Mouse (Mus musculus) erythroblast, embryonic 14.5 days (primary cell): ENCODE data around the gene Fastk.

Source experiments
- GATA1 ChIP-seq: IDR thresholded peaks from 2 replicates; pipeline ENCODE4 v1.6.1; 2012; ENCODE audit warnings: low read length, inconsistent platforms, mixed read lengths
- TAL1 ChIP-seq: IDR thresholded peaks from 3 replicates; pipeline ENCODE4 v1.6.1; 2012; ENCODE audit warnings: low read length, inconsistent platforms, mixed read lengths

DNA sequence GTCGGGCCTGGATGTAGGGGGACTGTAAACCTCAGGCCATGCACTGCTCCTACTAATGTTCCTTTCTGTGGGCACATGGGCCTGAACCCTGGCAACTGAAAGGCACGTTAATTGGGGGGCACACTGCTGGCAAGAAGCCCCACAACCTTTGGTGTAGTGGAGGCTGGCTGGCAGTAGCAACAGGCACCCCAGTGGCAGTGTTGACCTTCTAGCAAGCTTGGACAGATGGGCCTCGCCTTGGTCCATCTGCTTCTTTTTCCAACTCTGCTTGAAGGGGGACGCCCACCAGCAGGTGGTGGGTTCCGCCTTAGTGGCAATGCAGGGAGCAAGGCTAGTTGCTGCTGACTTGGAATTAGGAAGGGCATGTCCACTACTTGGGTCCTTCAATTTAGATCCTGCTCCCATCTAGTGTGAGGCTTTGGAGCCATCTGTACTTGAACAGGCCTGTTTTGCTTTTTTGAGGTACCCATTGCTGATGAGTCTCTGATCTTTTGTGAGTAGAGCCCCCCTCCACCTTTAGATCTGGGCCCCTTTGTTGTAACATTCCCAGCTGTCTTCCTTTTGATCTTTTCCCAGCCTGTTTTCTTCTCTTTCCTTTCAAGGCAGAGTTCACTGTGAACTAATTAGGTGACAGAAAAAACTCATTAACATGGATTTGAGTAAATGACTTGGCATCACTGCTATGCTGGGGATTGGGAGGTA is 8.3 kb upstream of the Fastk start:
- no peak for TF ChIP-seq GATA1
- TF ChIP-seq TAL1: no peak
